Mouse (Mus musculus) thymus, adult 2 months (tissue): ENCODE measurements around the gene Psmb10. TPM values are rescaled to one million over a fixed set of nuclear protein-coding genes. Genes with fewer than 3 reads are reported as not detected.

Experiments
- DNase-seq: peaks from one replicate; pipeline ENCODE4 v3.0.0; 2021
- H3K27ac ChIP-seq: fragments of 200-500 bp; 2 replicates; pipeline ENCODE4 v1.5.1; 2012; ENCODE audit warnings: low read length, control low read depth; ENCODE audit not compliant: control insufficient read depth, insufficient read depth
- H3K27me3 ChIP-seq: fragments of 200-500 bp; 2 replicates; pipeline ENCODE4 v1.6.1; 2012; ENCODE audit warnings: mild to moderate bottlenecking, low read length, moderate library complexity, mixed read lengths; ENCODE audit not compliant: control insufficient read depth, insufficient read depth
- H3K36me3 ChIP-seq: fragments of 200-500 bp; 2 replicates; pipeline ENCODE4 v1.6.1; 2012; ENCODE audit warnings: mild to moderate bottlenecking, low read length, moderate library complexity; ENCODE audit not compliant: control insufficient read depth, insufficient read depth
- H3K4me1 ChIP-seq: fragments of 200-500 bp; replicated peaks from 2 replicates; pipeline ENCODE4 v1.6.1; 2012; ENCODE audit warnings: low read length; ENCODE audit not compliant: control insufficient read depth, insufficient read depth
- H3K4me3 ChIP-seq: fragments of 200-500 bp; 2 replicates; pipeline ENCODE4 v1.5.1; 2012; ENCODE audit warnings: mild to moderate bottlenecking, low read length, control low read depth, moderate library complexity; ENCODE audit not compliant: control insufficient read depth, insufficient read depth
- CTCF ChIP-seq: fragments of 200-500 bp; IDR thresholded peaks from 2 replicates; pipeline ENCODE4 v1.5.1; 2012; ENCODE audit warnings: mild to moderate bottlenecking, control low read depth, low read length, moderate library complexity, borderline replicate concordance; ENCODE audit not compliant: control insufficient read depth, poor library complexity, insufficient read depth; ENCODE audit errors: extremely low read depth
- POLR2A ChIP-seq: fragments of 200-500 bp; IDR thresholded peaks from 2 replicates; pipeline ENCODE4 v1.6.1; 2012; ENCODE audit warnings: mild to moderate bottlenecking, low read length, control low read depth, moderate library complexity; ENCODE audit not compliant: control insufficient read depth, poor library complexity, insufficient read depth; ENCODE audit errors: extremely low read depth
- WGBS: fragments of 180-500 bp; shearing (Covaris S2); methylation state at CpG from one replicate; pipeline ENCODE4 v1.1.7; 2018; 5-methylcytosine and 5-hydroxymethylcytosine counted together
- polyA plus RNA-seq: library from polyadenylated mRNA; depleted of rRNA; stranded (reverse); fragments of >200 nt; gene quantifications from 2 replicates; pipeline ENCODE4 v1.2.3, GENCODE M21; 2012

The Psmb10 gene
- polyA plus RNA-seq, 1 experiment: 484 TPM

DNA sequence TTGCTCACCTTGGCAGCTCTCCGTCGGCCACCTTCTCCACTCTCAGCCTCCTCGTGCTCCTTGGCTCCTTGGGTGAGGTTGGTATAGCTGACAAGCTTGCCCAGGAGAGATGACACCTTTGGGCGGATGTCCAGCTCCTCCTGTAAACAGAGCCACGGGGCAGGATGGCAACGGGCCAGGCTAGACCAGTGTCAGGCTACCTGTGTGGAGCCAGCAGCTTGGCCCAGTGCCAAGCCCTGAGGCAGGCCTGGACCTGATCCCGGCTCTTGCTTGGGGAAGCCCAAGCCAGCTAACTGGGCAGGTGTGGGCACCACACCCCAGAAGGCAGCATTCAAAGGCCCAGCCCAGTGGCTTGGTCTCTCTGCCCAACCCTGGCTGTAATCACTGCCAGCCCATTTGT, 21.1 kb upstream of the Psmb10 start:
- no peak overlapping the region for H3K27ac ChIP-seq
- no peaks in the 10 kb centered on the region for H3K36me3 ChIP-seq
- DNase-seq: no peak
- 97% methylated on average over 7 of the region's 7 CpGs for WGBS
- H3K4me1 ChIP-seq: no peaks in the 10 kb centered on the region
- H3K4me3 ChIP-seq: no peak overlapping the region
- no peak for TF ChIP-seq POLR2A
- no peak for TF ChIP-seq CTCF
- no peaks in the 10 kb centered on the region for H3K27me3 ChIP-seq

DNA sequence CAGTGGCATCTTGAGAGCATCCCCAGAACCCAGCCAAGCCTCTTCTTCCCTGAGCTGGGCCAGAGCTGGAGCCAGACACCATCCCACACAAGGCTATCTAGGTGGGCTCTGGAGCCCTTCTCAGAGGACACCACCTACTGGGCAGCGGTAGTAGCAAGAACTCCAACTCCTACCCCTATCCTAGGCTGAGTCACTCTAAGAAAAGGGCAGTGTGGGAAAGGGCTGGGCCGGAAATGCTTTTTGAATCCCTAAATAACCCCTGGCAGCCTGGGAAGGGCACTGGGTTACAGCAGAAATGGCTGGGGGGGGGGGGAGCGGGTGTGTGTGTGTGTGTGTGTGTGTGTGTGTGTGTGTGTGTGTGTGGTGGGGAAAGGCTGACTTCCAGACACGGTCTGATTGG, 19.6 kb upstream of the Psmb10 start:
- no peaks in the 10 kb centered on the region for H3K4me1 ChIP-seq
- no peak overlapping the region for H3K4me3 ChIP-seq
- H3K36me3 ChIP-seq: 0 out of 2 replicates have a peak, but pooled peaks cover 4% of the 10 kb centered on the region
- no peaks in the 10 kb centered on the region for H3K27me3 ChIP-seq
- no peak overlapping the region for H3K27ac ChIP-seq
- TF ChIP-seq CTCF (no peak), POLR2A (no peak)
- DNase-seq: no peak
- WGBS: 74% methylated on average over 3 of the region's 4 CpGs

DNA sequence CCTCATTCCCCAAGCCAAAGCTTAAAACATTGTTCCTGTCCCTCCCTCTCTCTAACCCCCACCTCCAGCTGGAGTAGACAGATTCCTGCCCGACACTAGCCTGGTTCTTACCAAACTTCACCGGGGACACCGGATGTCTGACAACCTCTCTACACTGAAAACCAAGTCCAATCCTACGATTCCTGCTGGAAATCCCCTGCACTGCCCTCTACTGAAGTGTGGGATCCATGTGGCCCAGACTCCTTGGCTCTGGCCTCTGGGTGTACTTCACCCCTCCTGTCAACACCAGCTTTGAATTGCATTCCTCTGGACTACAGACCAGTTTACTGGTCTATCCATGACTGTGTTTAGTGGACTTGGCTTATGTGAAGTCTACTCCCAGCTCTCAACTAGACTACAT, 18.3 kb upstream of the Psmb10 start:
- no peak overlapping the region for H3K4me3 ChIP-seq
- no peaks in the 10 kb centered on the region for H3K27me3 ChIP-seq
- WGBS: 85% methylated on average over 4 of the region's 4 CpGs
- no peak overlapping the region for H3K27ac ChIP-seq
- peaks cover 4% of the 10 kb centered on the region; the same call in 1 of the 2 replicates for H3K36me3 ChIP-seq
- no peaks in the 10 kb centered on the region for H3K4me1 ChIP-seq
- TF ChIP-seq POLR2A: no peak
- no peak for DNase-seq

DNA sequence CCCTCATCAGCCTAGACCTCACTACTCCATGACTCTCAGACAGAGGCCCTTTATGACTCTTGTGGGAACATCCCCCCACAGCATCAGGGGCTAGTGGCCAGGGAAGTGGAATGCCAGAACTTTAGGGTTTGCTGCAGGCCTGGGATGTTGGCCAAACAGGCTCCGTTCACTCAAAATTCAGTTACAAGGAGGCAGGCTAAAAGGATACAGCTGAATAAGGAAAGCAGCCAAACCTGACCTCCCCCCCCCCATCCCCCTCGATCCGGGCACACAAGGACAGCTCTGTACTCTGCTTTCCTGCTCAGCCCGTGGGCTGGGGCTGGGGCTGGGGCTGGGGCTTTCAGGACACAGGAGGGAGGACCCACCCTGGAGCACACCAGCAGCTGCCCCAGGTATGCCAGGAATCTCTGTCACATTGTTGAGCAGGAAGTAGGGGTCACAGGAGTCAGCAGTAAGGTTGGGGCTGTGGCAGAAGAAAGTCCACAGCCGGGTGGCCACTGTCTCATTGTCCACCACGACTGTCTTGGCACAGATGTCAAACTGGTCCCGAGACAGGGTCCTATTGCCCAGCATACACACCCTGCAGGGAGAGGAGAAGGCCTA, 12.9 kb upstream of the Psmb10 start:
- TF ChIP-seq CTCF: no peak
- no peak for TF ChIP-seq POLR2A
- Histone ChIP-seq H3K27me3 (no peaks in the 10 kb centered on the region), H3K4me3 (no peak overlapping the region), H3K27ac (no peak overlapping the region), H3K36me3 (peaks cover 15% of the 10 kb centered on the region), H3K4me1 (no peaks in the 10 kb centered on the region)
- no peak for DNase-seq
- 87% methylated on average over 7 of the region's 7 CpGs for WGBS

DNA sequence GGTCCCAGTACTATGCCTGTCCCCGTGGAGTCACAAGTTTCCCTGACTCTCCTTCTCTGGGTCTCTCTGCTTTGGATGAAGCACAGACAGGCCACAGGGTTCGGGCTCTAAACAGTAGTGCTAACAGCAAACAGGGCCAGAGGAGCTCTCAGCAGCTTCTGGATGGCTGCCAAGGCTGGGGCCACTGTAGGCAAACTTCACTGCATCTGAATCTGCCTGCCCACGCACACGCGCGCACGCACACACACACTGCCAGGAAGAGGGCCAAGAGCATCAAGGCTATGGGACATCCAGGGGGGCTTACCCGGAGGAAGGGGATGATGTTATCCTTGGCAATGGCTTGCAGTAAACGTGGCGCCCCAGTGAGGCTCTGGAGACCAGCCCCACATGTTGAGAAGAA, 11.1 kb upstream of the Psmb10 start:
- DNase-seq: no peak
- H3K4me1 ChIP-seq: no peaks in the 10 kb centered on the region
- no peak overlapping the region for H3K4me3 ChIP-seq
- no peaks in the 10 kb centered on the region for H3K27me3 ChIP-seq
- WGBS: 88% methylated on average over 10 of the region's 10 CpGs
- H3K27ac ChIP-seq: no peak overlapping the region
- peaks cover 23% of the 10 kb centered on the region for H3K36me3 ChIP-seq
- TF ChIP-seq POLR2A (no peak), CTCF (no peak)

DNA sequence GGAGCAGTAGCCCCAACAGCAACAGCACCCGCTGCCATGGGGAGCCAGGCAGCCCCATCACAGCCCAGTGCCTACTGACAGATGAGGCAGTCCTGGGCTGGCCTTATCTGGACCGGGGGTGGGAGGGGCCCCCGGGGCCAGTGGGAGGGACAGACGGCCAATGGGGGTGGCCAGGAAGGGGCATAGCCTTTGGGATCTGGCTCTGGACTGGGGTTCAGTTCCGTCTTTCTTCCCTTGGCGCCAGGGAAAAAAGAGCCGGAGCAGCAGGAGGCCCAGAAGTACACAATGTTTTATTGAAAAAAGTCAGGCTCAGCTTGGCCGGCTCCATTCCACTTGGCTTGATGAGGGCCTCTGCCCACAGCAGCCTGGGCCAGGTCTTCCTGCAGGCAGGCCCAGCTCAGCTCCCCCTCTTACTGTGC, 5.1 kb upstream of the Psmb10 start, which contains the start of gene Lcat:
Lcat (minus strand) TSS at position 62 of the 419 bp plus-strand sequence.
- no peak within 1 kb of the TSS for H3K4me3 ChIP-seq
- H3K36me3 ChIP-seq: peaks cover 17% of the 10 kb centered on the region
- H3K27ac ChIP-seq: no peak within 1 kb of the TSS
- H3K4me1 ChIP-seq: peaks cover 9% of the 10 kb centered on the region
- 95% methylated on average over 8 of the region's 8 CpGs for WGBS
- no peaks in the 10 kb centered on the region for H3K27me3 ChIP-seq
- DNase-seq: no peak
- TF ChIP-seq POLR2A (no peak), CTCF (no peak)

DNA sequence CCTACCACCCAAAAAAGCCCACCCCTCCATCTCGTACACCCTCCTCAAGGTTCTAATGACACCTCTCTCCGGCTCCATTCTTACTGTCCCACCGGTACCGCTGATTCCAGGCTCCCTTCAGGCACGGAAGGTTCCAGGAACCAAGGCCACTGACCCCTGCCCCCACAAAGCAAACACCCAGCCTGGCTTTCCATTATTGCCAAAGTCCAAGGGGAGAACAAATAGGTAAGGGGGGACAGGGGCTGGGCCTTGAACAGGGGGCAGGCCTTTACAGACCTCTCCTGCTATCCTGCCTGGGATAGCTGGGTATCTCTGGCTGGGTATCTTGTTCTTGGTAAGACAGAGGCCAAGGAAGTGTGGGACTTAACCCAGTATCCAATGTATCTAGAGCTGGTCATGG, 4.3 kb upstream of the Psmb10 start:
- Histone ChIP-seq H3K4me1 (peaks cover 11% of the 10 kb centered on the region), H3K27me3 (no peaks in the 10 kb centered on the region), H3K4me3 (no peak overlapping the region), H3K36me3 (peaks cover 14% of the 10 kb centered on the region), H3K27ac (no peak overlapping the region)
- 98% methylated on average over 5 of the region's 5 CpGs for WGBS
- TF ChIP-seq POLR2A (no peak), CTCF (no peak)
- DNase-seq: no peak
